Mouse (Mus musculus) E14TG2a.4 (cell line): ENCODE data around the gene Slc1a1.

ENCODE experiments used
- CTCF ChIP-seq: conservative IDR thresholded peaks from 2 replicates; pipeline ENCODE4 v1.5.1; 2014; ENCODE audit warnings: low read length
- NANOG ChIP-seq: IDR thresholded peaks from 2 replicates; pipeline ENCODE4 v1.6.1; 2014; ENCODE audit warnings: borderline replicate concordance, low read length, mixed read lengths
- POU5F1 ChIP-seq: IDR thresholded peaks from 2 replicates; pipeline ENCODE4 v1.6.1; 2014; ENCODE audit warnings: low read length, borderline replicate concordance

GRCm38 (mm10) chr19:28891238-28891637 is 56.4 kb downstream of the Slc1a1 start:
- TF ChIP-seq CTCF (no peak), NANOG (no peak), POU5F1 (no peak)
